Mouse (Mus musculus) erythroid progenitor cell, adult 5-6 weeks (primary cell): Measurements from ENCODE around the gene Susd5. TPM values are rescaled to one million over a fixed set of nuclear protein-coding genes. Genes with fewer than 3 reads are reported as not detected.

Source experiments
- ATAC-seq: replicated peaks from 2 replicates; pipeline ENCODE4 v1.8.0; 2016; ENCODE audit warnings: moderate number of reproducible peaks, mild to moderate bottlenecking, moderate TSS enrichment, inconsistent platforms; ENCODE audit not compliant: poor library complexity, low FRiP score, severe bottlenecking
- total RNA-seq, 2 experiments: library from RNA; stranded (forward) in 1 of 2; stranded (reverse) in 1 of 2; fragments of 150-400 nt in 1 of 2; fragments of 186-747, 209-891 nt in 1 of 2; gene quantifications; 2 replicates each; pipeline versions ENCODE4 v1.2.3 to v1.2.4; 2015 to 2017; ENCODE audit warnings: low replicate concordance in 2 of 2

Gene Susd5
- total RNA-seq (2015; ENCODE audit: low replicate concordance) (not detected in 2 replicates), total RNA-seq (2017; ENCODE audit: low replicate concordance) (not detected in 2 replicates)

DNA sequence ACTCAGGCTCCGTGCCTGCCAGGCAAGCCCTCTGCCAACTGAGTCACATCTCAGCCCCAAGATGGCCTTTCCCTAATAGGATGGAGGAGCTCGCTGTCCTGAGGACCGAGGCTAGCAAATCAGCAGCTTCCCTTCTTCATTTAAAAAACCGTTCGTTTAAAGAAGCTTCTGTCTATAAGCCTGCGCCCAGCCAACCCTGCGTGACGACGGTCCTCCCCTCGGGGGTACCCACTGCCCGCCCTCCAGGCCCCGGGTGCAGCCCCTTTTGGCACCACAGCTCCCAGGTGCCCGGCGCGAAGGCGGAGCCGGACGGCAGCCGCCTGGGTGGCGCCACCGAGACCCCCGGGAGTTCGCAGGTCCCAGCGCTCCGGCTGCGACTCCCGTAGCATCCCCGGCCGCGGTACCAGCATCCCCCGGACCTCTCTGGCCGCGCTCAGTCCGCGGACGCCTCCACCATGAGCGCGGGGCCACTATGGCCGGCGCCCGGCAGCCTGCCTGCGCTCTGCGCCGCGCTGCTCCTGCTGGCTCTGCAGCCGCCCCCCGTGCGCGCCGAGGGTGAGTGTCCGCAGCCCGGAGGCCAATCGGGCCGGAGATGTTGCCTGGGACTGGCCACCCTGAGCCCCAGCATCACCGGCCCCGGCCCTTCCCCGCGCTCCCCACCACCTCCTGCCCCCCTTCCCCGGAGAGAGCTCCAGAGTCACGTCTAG, at the start of gene Susd5:
TSS of gene Susd5 (plus strand) at position 51 of the 707 bp plus-strand sequence.
- ATAC-seq = no peak

- no peak for ATAC-seq
Observed at GRCm38 (mm10) chr9:114007850-114008350, 49.0 kb upstream of the Susd5 start.

DNA sequence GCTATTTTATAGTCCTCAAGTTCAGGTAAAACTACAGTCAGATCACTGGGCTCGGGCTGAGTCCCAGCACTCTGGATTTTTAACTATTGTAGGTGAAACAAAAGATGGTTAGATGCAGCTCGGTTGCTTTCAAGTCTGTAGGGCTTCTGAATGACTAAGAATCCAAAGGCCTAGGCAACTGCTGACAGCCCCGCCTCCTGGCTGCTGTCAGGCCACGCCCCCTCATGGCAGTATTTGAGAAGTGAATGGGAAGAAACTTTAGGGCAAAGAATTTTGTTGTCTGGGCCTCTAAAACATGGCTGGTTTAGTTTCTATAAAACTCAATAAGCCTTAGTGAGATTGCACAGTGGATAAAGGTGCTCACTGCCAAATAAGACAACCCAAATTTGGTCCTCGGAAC, 47.4 kb upstream of the Susd5 start:
- no peak for ATAC-seq

GRCm38 (mm10) chr9:114011203-114011602, 45.7 kb upstream of the Susd5 start:
- ATAC-seq = no peak

DNA sequence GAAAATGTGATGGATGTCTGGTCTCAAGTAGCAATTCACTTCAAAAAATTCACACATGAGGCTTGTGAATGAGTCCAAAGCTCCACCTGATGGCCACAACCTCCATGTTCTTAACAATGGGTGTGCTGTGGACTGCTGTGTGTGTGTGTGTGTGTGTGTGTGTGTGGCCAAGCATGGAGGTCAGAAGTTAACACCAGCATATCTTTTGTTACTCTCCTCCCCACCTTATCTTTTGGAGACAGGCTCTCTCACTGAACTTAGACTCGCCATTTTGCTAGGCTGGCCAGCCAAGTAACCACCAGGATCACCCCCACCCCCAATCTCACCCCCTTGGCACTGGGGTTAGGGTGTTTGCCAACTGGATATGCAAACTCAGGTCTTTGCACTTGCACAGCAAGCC, 42.9 kb upstream of the Susd5 start:
- ATAC-seq = no peak

- 0 out of 2 replicates have a peak, but pooled peaks have one; percentile 57 for ATAC-seq
Observed at GRCm38 (mm10) chr9:114015724-114016123, 41.2 kb upstream of the Susd5 start.

DNA sequence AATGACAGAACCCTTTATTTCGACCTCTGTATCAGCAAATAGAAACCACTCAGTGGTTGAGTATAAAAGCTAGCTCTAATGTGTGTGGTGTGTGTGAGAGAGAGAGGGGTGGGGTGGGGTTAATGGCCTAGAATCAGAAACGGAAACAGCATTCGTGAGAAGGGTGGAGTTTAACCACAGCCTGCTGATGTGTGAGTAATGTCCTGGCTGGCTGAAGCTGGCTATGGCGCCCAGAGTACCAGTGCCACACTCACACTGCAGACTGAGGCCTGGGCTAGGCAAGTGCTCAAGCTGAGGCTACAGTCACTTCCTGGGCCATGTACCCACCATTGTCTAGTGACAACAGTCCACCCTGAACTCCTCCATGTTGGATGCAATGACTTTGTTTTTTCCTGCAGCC, 40.5 kb upstream of the Susd5 start:
- 0 out of 2 replicates have a peak, but pooled peaks have one; percentile 49 for ATAC-seq

- ATAC-seq = no peak
Observed at GRCm38 (mm10) chr9:114019012-114019762, 37.8 kb upstream of the Susd5 start.

GRCm38 (mm10) chr9:114022141-114022540, 34.8 kb upstream of the Susd5 start:
- ATAC-seq = no peak

- no peak for ATAC-seq
Observed at GRCm38 (mm10) chr9:114025182-114025581, 31.8 kb upstream of the Susd5 start.

DNA sequence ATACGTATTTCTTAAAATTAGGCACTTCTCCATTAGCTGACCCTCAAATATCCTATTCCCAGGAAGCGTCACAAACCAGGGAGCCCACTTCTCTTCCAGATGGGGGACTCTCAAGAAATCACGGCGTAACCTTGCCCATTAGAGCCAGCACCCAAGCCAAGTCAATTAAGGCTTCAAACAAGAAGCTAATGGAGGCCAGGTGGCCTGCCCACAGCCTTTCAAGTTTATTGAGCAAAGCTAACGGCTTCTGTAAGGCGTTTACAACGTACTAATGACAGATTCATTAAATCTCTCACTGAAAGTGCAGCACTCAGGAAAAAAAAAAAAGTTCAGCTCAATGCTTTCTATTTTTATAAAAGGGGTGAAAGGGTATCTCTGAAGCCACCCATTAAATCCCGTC, 31.1 kb upstream of the Susd5 start:
- ATAC-seq = no peak

GRCm38 (mm10) chr9:114026261-114026934, 30.5 kb upstream of the Susd5 start:
- peak; percentile 87 for ATAC-seq

DNA sequence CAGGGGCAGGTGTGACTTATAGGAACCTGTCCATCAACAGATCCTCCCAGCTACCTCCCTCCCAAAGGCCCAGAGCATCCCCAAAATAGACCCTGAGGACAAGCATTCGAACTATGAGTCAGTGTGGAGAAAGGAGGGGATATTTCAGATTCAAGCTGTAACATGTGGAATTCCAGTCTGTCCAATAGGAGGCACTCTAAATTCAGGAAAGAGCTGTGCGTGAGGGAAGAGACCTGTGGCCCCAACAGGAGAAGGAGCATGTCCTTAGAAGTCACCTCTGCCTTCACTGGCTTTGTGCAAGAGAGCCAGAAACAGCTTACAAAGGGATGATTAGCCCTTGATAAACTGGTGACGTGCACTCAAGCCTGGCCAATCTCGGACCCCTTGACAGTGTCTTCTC, 16.0 kb upstream of the Susd5 start:
- ATAC-seq = no peak

- ATAC-seq = no peak
Observed at GRCm38 (mm10) chr9:114042490-114042889, 14.4 kb upstream of the Susd5 start.

DNA sequence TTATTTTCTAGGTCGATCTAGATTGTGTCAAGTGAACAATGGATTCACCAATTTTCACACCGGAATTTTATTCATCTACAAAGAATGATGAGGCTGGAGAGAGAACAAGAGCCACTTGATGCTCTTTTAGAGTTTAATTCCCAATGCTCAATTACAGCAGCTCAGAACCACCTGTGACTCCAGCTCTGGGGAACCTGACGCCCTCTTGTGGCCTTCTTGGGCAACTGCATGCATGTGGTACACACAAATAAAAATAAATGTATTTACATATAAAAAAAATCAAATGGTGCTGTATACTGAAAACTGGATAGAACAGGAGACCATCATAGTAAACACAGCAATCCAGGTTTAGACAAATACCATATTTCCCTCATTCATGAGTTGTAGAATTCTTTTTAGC, 12.5 kb upstream of the Susd5 start:
- ATAC-seq = no peak

DNA sequence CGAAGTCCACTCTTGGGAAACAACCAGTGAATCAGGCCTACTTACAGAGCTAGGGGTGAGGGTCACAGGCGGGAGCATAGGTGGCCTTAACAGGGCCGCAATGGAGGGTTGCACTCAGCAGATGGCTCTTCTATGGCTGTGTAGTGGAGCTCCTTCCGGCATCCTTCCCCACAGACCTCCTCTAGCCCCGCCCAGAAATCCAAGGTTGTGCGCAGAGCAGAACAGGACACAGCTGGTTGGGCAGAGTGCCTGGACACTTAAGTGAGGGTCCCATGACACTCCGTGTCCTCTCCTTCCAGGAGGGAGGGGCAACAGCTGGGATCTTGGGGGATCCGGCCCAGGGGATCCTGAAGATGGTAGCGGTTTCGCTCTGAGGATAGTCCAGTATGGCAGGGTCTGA, 10.9 kb upstream of the Susd5 start, which contains the start of gene Fbxl2:
TSS of gene Fbxl2 (minus strand) at position 164 of the 400 bp plus-strand sequence.
- no peak for ATAC-seq

GRCm38 (mm10) chr9:114046676-114047075, 10.3 kb upstream of the Susd5 start:
- no peak for ATAC-seq

DNA sequence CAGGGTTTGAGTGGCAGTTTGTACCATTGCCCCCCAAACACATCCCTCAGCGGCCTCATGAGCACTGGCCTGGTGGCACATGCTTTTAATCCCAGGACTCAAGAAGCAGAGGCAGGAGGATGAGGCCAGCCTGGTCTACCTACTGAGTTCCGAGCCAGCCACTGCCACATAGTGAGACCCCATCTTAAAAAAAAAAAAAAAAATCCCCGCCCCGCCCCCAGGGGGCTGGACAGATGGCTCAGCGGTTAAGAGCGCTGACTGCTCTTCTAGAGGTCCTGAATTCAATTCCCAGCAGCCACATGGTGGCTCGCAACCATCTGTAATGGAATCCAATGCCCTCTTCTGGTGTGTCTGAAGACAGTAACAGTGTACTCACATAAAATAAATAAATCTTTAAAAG, 6.8 kb upstream of the Susd5 start:
- ATAC-seq = no peak

GRCm38 (mm10) chr9:114050778-114051177, 6.2 kb upstream of the Susd5 start:
- ATAC-seq = no peak

- ATAC-seq = no peak
Observed at GRCm38 (mm10) chr9:114052031-114052430, 4.9 kb upstream of the Susd5 start.
